Mouse (Mus musculus) testis, adult 2 months (tissue): Measurements from ENCODE around the gene Cpm. TPM values are rescaled to one million over a fixed set of nuclear protein-coding genes. Genes with fewer than 3 reads are reported as not detected.

Experiments
- H3K27ac ChIP-seq: fragments of 200-500 bp; 2 replicates; pipeline ENCODE4 v1.5.1; 2012; ENCODE audit warnings: low read depth, low read length; ENCODE audit not compliant: control insufficient read depth, insufficient read depth
- H3K27me3 ChIP-seq: fragments of 200-500 bp; 2 replicates; pipeline ENCODE4 v1.6.1; 2012; ENCODE audit warnings: mild to moderate bottlenecking, low read length, moderate library complexity; ENCODE audit not compliant: control insufficient read depth, insufficient read depth
- H3K36me3 ChIP-seq: fragments of 200-500 bp; 2 replicates; pipeline ENCODE4 v1.6.1; 2012; ENCODE audit warnings: mild to moderate bottlenecking, low read length; ENCODE audit not compliant: control insufficient read depth, insufficient read depth
- H3K4me1 ChIP-seq: fragments of 200-500 bp; 2 replicates; pipeline ENCODE4 v1.6.1; 2012; ENCODE audit warnings: low read length; ENCODE audit not compliant: control insufficient read depth, insufficient read depth
- H3K4me3 ChIP-seq: fragments of 200-500 bp; 2 replicates; pipeline ENCODE4 v1.5.1; 2012; ENCODE audit warnings: low read depth, mild to moderate bottlenecking, low read length, moderate library complexity, mixed read lengths; ENCODE audit not compliant: control insufficient read depth
- CTCF ChIP-seq: fragments of 200-500 bp; IDR thresholded peaks from 2 replicates; pipeline ENCODE4 v1.5.1; 2012; ENCODE audit warnings: low read depth, mild to moderate bottlenecking, inconsistent platforms, low read length, moderate library complexity; ENCODE audit not compliant: control insufficient read depth, insufficient read depth, insufficient replicate concordance
- POLR2A ChIP-seq: fragments of 200-500 bp; IDR thresholded peaks from 2 replicates; pipeline ENCODE4 v1.6.1; 2012; ENCODE audit warnings: low read depth, mild to moderate bottlenecking, inconsistent platforms, low read length, moderate library complexity; ENCODE audit not compliant: control insufficient read depth
- polyA plus RNA-seq: library from polyadenylated mRNA; depleted of rRNA; stranded (reverse); fragments of >200 nt; gene quantifications from 2 replicates; pipeline ENCODE4 v1.2.3, GENCODE M21; 2012

The Cpm gene
- polyA plus RNA-seq, 1 experiment: 0.77 TPM

GRCm38 (mm10) chr10:117689297-117690100 is 60.2 kb downstream of the Cpm start:
- Histone ChIP-seq H3K27ac (no peak overlapping the region), H3K4me1 (no peaks in the 10 kb centered on the region; the same call in 1 of the 2 replicates), H3K4me3 (no peak overlapping the region), H3K36me3 (peaks cover 1% of the 10 kb centered on the region), H3K27me3 (no peaks in the 10 kb centered on the region)
- TF ChIP-seq CTCF (no peak), POLR2A (no peak)

- peaks cover 5% of the 10 kb centered on the region for H3K36me3 ChIP-seq
Measured at GRCm38 (mm10) chr10:117690101-117690352, 60.7 kb downstream of the Cpm start.

GRCm38 (mm10) chr10:117690770-117691296 is 61.5 kb downstream of the Cpm start:
- no peaks in the 10 kb centered on the region for H3K27me3 ChIP-seq
- no peak overlapping the region for H3K27ac ChIP-seq
- no peaks in the 10 kb centered on the region for H3K4me1 ChIP-seq
- no peak for TF ChIP-seq POLR2A
- no peak for TF ChIP-seq CTCF
- peaks cover 5% of the 10 kb centered on the region for H3K36me3 ChIP-seq
- no peak overlapping the region for H3K4me3 ChIP-seq

More at GRCm38 (mm10) chr10:117690101-117690352, 60.7 kb downstream of the Cpm start:
- Histone ChIP-seq H3K4me3 (no peak overlapping the region), H3K27ac (no peak overlapping the region), H3K4me1 (no peaks in the 10 kb centered on the region; the same call in 1 of the 2 replicates), H3K27me3 (no peaks in the 10 kb centered on the region)
- TF ChIP-seq POLR2A: no peak
- no peak for TF ChIP-seq CTCF

- TF ChIP-seq POLR2A: no peak
- H3K27ac ChIP-seq: no peak overlapping the region
- H3K4me3 ChIP-seq: no peak overlapping the region
- no peaks in the 10 kb centered on the region for H3K27me3 ChIP-seq
- H3K36me3 ChIP-seq: peaks cover 5% of the 10 kb centered on the region
- H3K4me1 ChIP-seq: no peaks in the 10 kb centered on the region
Measured at GRCm38 (mm10) chr10:117691389-117691968, 62.2 kb downstream of the Cpm start.

- Histone ChIP-seq H3K4me1 (no peaks in the 10 kb centered on the region), H3K27ac (no peak overlapping the region), H3K36me3 (peaks cover 5% of the 10 kb centered on the region), H3K27me3 (no peaks in the 10 kb centered on the region), H3K4me3 (no peak overlapping the region)
- TF ChIP-seq CTCF (no peak), POLR2A (no peak)
Measured at GRCm38 (mm10) chr10:117692173-117692572, 62.9 kb downstream of the Cpm start.

- Histone ChIP-seq H3K27ac (no peak overlapping the region), H3K4me1 (no peaks in the 10 kb centered on the region), H3K36me3 (peaks cover 5% of the 10 kb centered on the region), H3K4me3 (no peak overlapping the region), H3K27me3 (no peaks in the 10 kb centered on the region)
- TF ChIP-seq POLR2A (no peak), CTCF (no peak)
Measured at GRCm38 (mm10) chr10:117692953-117693352, 63.7 kb downstream of the Cpm start.

GRCm38 (mm10) chr10:117694255-117694953 is 65.1 kb downstream of the Cpm start:
- peaks cover 5% of the 10 kb centered on the region for H3K36me3 ChIP-seq
- H3K27me3 ChIP-seq: no peaks in the 10 kb centered on the region
- no peak overlapping the region for H3K27ac ChIP-seq
- H3K4me3 ChIP-seq: no peak overlapping the region
- H3K4me1 ChIP-seq: no peaks in the 10 kb centered on the region
- TF ChIP-seq POLR2A (no peak), CTCF (no peak)
